Mouse (Mus musculus): ENCODE data around the gene Tchhl1. TPM values are rescaled to one million over a fixed set of nuclear protein-coding genes. Genes with fewer than 3 reads are reported as not detected.

Tchhl1 gene
- polyA plus RNA-seq, 1 experiment = not detected

DNA sequence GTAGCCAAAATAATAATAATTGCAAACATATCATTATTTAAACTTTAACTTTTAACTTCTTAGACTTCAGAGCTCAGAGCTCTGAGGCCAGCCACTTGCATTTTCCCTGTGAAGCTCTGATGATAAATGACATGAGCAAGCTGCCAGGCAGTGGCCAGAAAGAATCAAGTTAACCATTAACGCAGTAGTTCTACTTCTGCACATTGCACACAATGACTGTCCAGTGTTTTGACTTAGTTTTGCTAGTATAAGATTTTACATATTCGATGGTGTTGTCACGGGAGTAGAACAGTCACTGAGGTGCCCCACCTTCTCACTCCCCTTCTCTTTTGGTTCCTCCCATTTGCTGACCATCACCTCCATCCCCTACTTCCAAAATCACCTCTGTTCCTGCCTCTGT lies 28.6 kb downstream of the Tchhl1 start:
- Histone ChIP-seq H3K9me3 (no peaks in the 10 kb centered on the region; the same call in 1 of the 2 replicates), H3K4me3 (replicated peaks) (no peak overlapping the region), H3K4me1 (peaks cover 6% of the 10 kb centered on the region; the same call in 1 of the 2 replicates), H3K27me3 (replicated peaks) (no peaks in the 10 kb centered on the region), H3K36me3 (replicated peaks; ENCODE audit: low read length) (no peaks in the 10 kb centered on the region)
- TF ChIP-seq GATA1 (IDR thresholded peaks at IDR 0.05; ENCODE audit: borderline replicate concordance, low read length) (no peak), FLI1 (IDR thresholded peaks at IDR 0.05; ENCODE audit: low read length) (no peak)

GRCm38 (mm10) chr3:93499129-93499528 lies 30.6 kb downstream of the Tchhl1 start:
- no peaks in the 10 kb centered on the region for H3K27me3 ChIP-seq (replicated peaks)
- no peaks in the 10 kb centered on the region for H3K36me3 ChIP-seq (replicated peaks; ENCODE audit: low read length)
- H3K4me3 ChIP-seq (replicated peaks) = no peak overlapping the region
- no peaks in the 10 kb centered on the region; the same call in 1 of the 2 replicates for H3K9me3 ChIP-seq
- H3K4me1 ChIP-seq = peaks cover 2% of the 10 kb centered on the region; the same call in 1 of the 2 replicates
- TF ChIP-seq GATA1 (IDR thresholded peaks at IDR 0.05; ENCODE audit: borderline replicate concordance, low read length) (no peak), FLI1 (IDR thresholded peaks at IDR 0.05; ENCODE audit: low read length) (no peak)

- H3K9me3 ChIP-seq = no peaks in the 10 kb centered on the region
- no peak overlapping the region for H3K4me3 ChIP-seq (replicated peaks)
- TF ChIP-seq GATA1 (IDR thresholded peaks at IDR 0.05; ENCODE audit: borderline replicate concordance, low read length) = no peak
- TF ChIP-seq FLI1 (IDR thresholded peaks at IDR 0.05; ENCODE audit: low read length) = no peak
- no peaks in the 10 kb centered on the region for H3K27me3 ChIP-seq (replicated peaks)
- peaks cover 14% of the 10 kb centered on the region for H3K4me1 ChIP-seq
- H3K36me3 ChIP-seq (replicated peaks; ENCODE audit: low read length) = no peaks in the 10 kb centered on the region
Measured at GRCm38 (mm10) chr3:93504536-93505189, 36.1 kb downstream of the Tchhl1 start.

GRCm38 (mm10) chr3:93505960-93506863 lies 37.7 kb downstream of the Tchhl1 start:
- Histone ChIP-seq H3K4me3 (replicated peaks) (peak overlapping the region; percentile 85), H3K4me1 (peaks cover 16% of the 10 kb centered on the region), H3K27me3 (replicated peaks) (no peaks in the 10 kb centered on the region), H3K9me3 (no peaks in the 10 kb centered on the region), H3K36me3 (replicated peaks; ENCODE audit: low read length) (no peaks in the 10 kb centered on the region)
- no peak for TF ChIP-seq GATA1 (IDR thresholded peaks at IDR 0.05; ENCODE audit: borderline replicate concordance, low read length)

DNA sequence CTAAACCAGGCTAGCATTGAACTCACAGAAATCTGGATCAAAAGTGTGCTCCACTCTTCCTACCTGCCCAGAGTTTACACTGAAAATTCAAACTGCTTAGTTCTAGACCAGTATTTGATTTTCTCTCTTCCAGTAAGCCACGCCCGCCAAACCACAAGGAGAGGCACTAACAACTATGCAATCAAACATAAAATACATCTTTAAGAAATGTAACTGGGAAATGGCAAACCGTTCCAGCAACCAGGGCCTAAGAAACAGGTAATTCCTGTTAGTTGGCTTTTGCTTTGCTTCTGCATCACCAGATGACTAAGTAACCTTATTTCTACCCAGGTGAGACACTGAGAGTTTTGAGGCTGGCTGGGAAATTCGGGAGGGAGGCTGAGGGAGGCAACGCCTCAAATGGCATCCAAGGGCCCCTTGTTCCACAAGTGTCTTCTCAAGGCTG lies 38.3 kb downstream of the Tchhl1 start:
- TF ChIP-seq GATA1 (IDR thresholded peaks at IDR 0.05; ENCODE audit: borderline replicate concordance, low read length) (no peak), FLI1 (IDR thresholded peaks at IDR 0.05; ENCODE audit: low read length) (no peak)
- peaks cover 19% of the 10 kb centered on the region for H3K4me1 ChIP-seq
- no peaks in the 10 kb centered on the region for H3K27me3 ChIP-seq (replicated peaks)
- no peak overlapping the region for H3K4me3 ChIP-seq (replicated peaks)
- no peaks in the 10 kb centered on the region for H3K9me3 ChIP-seq
- no peaks in the 10 kb centered on the region for H3K36me3 ChIP-seq (replicated peaks; ENCODE audit: low read length)

GRCm38 (mm10) chr3:93509301-93509700 lies 40.7 kb downstream of the Tchhl1 start:
- no peak for TF ChIP-seq GATA1 (IDR thresholded peaks at IDR 0.05; ENCODE audit: borderline replicate concordance, low read length)
- TF ChIP-seq FLI1 (IDR thresholded peaks at IDR 0.05; ENCODE audit: low read length) = no peak
- Histone ChIP-seq H3K9me3 (no peaks in the 10 kb centered on the region), H3K4me3 (replicated peaks) (no peak overlapping the region), H3K36me3 (replicated peaks; ENCODE audit: low read length) (no peaks in the 10 kb centered on the region), H3K4me1 (peaks cover 19% of the 10 kb centered on the region), H3K27me3 (replicated peaks) (no peaks in the 10 kb centered on the region)

- Histone ChIP-seq H3K9me3 (no peaks in the 10 kb centered on the region), H3K36me3 (replicated peaks; ENCODE audit: low read length) (no peaks in the 10 kb centered on the region), H3K27me3 (replicated peaks) (no peaks in the 10 kb centered on the region), H3K4me3 (replicated peaks) (no peak overlapping the region), H3K4me1 (peaks cover 16% of the 10 kb centered on the region)
- TF ChIP-seq GATA1 (IDR thresholded peaks at IDR 0.05; ENCODE audit: borderline replicate concordance, low read length) = no peak
- no peak for TF ChIP-seq FLI1 (IDR thresholded peaks at IDR 0.05; ENCODE audit: low read length)
Measured at GRCm38 (mm10) chr3:93511036-93511435, 42.5 kb downstream of the Tchhl1 start.

- no peak overlapping the region for H3K4me3 ChIP-seq (replicated peaks)
- H3K36me3 ChIP-seq (replicated peaks; ENCODE audit: low read length) = no peaks in the 10 kb centered on the region
Measured at GRCm38 (mm10) chr3:93511801-93512200, 43.2 kb downstream of the Tchhl1 start.

GRCm38 (mm10) chr3:93512386-93513101 lies 44.0 kb downstream of the Tchhl1 start:
- no peak overlapping the region for H3K4me3 ChIP-seq (replicated peaks)
- H3K36me3 ChIP-seq (replicated peaks; ENCODE audit: low read length) = no peaks in the 10 kb centered on the region
- no peaks in the 10 kb centered on the region for H3K9me3 ChIP-seq
- no peaks in the 10 kb centered on the region for H3K27me3 ChIP-seq (replicated peaks)
- TF ChIP-seq GATA1 (IDR thresholded peaks at IDR 0.05; ENCODE audit: borderline replicate concordance, low read length) (no peak), FLI1 (IDR thresholded peaks at IDR 0.05; ENCODE audit: low read length) (no peak)
- H3K4me1 ChIP-seq = peaks cover 14% of the 10 kb centered on the region

More at GRCm38 (mm10) chr3:93511801-93512200, 43.2 kb downstream of the Tchhl1 start:
- TF ChIP-seq GATA1 (IDR thresholded peaks at IDR 0.05; ENCODE audit: borderline replicate concordance, low read length) (no peak), FLI1 (IDR thresholded peaks at IDR 0.05; ENCODE audit: low read length) (no peak)
- H3K9me3 ChIP-seq = no peaks in the 10 kb centered on the region
- H3K27me3 ChIP-seq (replicated peaks) = no peaks in the 10 kb centered on the region
- H3K4me1 ChIP-seq = peaks cover 10% of the 10 kb centered on the region
